Mouse (Mus musculus) stomach, embryonic 16.5 days (tissue): ENCODE data around the gene Slc44a3. TPM values are rescaled to one million over a fixed set of nuclear protein-coding genes. Genes with fewer than 3 reads are reported as not detected.

Experiments
- ATAC-seq: fragments of 200-750 bp; cut with Nextera tagmentation; 2 replicates; pipeline ENCODE4 v1.8.0; 2017; ENCODE audit warnings: moderate number of reproducible peaks, moderate TSS enrichment; ENCODE audit not compliant: insufficient read depth, low FRiP score
- H3K27ac ChIP-seq: fragments of 300-500 bp; sonication (generic); 2 replicates; pipeline ENCODE4 v1.5.1; 2014; ENCODE audit warnings: low read length
- H3K27me3 ChIP-seq: fragments of 300-500 bp; sonication (generic); 2 replicates; pipeline ENCODE4 v1.6.1; 2014; ENCODE audit warnings: low read length, control low read depth, mixed read lengths; ENCODE audit not compliant: control insufficient read depth, insufficient read depth
- H3K36me3 ChIP-seq: fragments of 300-500 bp; sonication (generic); 2 replicates; pipeline ENCODE4 v1.6.1; 2014; ENCODE audit warnings: low read length; ENCODE audit not compliant: control insufficient read depth, insufficient read depth
- H3K4me1 ChIP-seq: fragments of 300-500 bp; sonication (generic); 2 replicates; pipeline ENCODE4 v1.6.1; 2014; ENCODE audit warnings: low read length, control low read depth, mixed read lengths; ENCODE audit not compliant: control insufficient read depth, insufficient read depth
- H3K4me2 ChIP-seq: fragments of 300-500 bp; sonication (generic); 2 replicates; pipeline ENCODE4 v1.6.1; 2014; ENCODE audit warnings: low read depth, low read length, mixed read lengths
- H3K4me3 ChIP-seq: fragments of 300-500 bp; sonication (generic); replicated peaks from 2 replicates; pipeline ENCODE4 v1.5.1; 2014; ENCODE audit warnings: mild to moderate bottlenecking, low read length
- H3K9ac ChIP-seq: fragments of 300-500 bp; sonication (generic); 2 replicates; pipeline ENCODE4 v1.6.1; 2014; ENCODE audit warnings: low read length
- H3K9me3 ChIP-seq: fragments of 300-500 bp; sonication (generic); replicated peaks from 2 replicates; pipeline ENCODE4 v1.6.1; 2016; ENCODE audit warnings: low read length, control low read depth; ENCODE audit not compliant: control insufficient read depth
- WGBS: fragments of 180-500 bp; shearing (Covaris S2); extraction: QIAGEN DNeasy Blood & Tissue Kit; methylation state at CpG from one replicate; pipeline ENCODE4 v1.1.7; 2014; 5-methylcytosine and 5-hydroxymethylcytosine counted together
- polyA plus RNA-seq: library from polyadenylated mRNA; unstranded; fragments of >200 nt; fragmentation: Nextera tagmentation; extraction: Ambion mirVana; gene quantifications from 2 replicates; pipeline ENCODE4 v1.2.1, GENCODE M21; 2015

Slc44a3 gene
- polyA plus RNA-seq, 1 experiment from 2014 or later: 41.5 TPM

- peak; percentile 65 for ATAC-seq
Measured at GRCm38 (mm10) chr3:121433968-121434533, 98.2 kb downstream of the Slc44a3 start.

GRCm38 (mm10) chr3:121433359-121433758, 98.8 kb downstream of the Slc44a3 start:
- 71% methylated on average over 6 of the region's 6 CpGs for WGBS
- Histone ChIP-seq H3K4me1 (peaks cover 57% of the 10 kb centered on the region), H3K27ac (peak overlapping the region; percentile 43), H3K9ac (peak overlapping the region; percentile 7; the same call in 1 of the 2 replicates), H3K36me3 (no peaks in the 10 kb centered on the region), H3K4me3 (no peak overlapping the region), H3K4me2 (peak overlapping the region; percentile 3; the same call in 1 of the 2 replicates), H3K27me3 (no peaks in the 10 kb centered on the region), H3K9me3 (no peaks in the 10 kb centered on the region)
- ATAC-seq: no peak

More at GRCm38 (mm10) chr3:121433968-121434533, 98.2 kb downstream of the Slc44a3 start:
- peak overlapping the region; percentile 7; the same call in 1 of the 2 replicates for H3K9ac ChIP-seq
- no peaks in the 10 kb centered on the region for H3K36me3 ChIP-seq
- H3K4me2 ChIP-seq: peak overlapping the region; percentile 3; the same call in 1 of the 2 replicates
- H3K27ac ChIP-seq: peak overlapping the region; percentile 43
- WGBS: 27% methylated on average over 8 of the region's 8 CpGs
- H3K9me3 ChIP-seq: no peaks in the 10 kb centered on the region
- no peak overlapping the region for H3K4me3 ChIP-seq
- H3K4me1 ChIP-seq: peaks cover 59% of the 10 kb centered on the region
- H3K27me3 ChIP-seq: no peaks in the 10 kb centered on the region

GRCm38 (mm10) chr3:121430289-121430936, 101.8 kb downstream of the Slc44a3 start:
- peaks cover 45% of the 10 kb centered on the region for H3K4me1 ChIP-seq
- no peak for ATAC-seq
- no peaks in the 10 kb centered on the region for H3K27me3 ChIP-seq
- H3K4me3 ChIP-seq: no peak overlapping the region
- no peaks in the 10 kb centered on the region for H3K9me3 ChIP-seq
- peak overlapping the region; percentile 96; the same call in 1 of the 2 replicates for H3K4me2 ChIP-seq
- H3K9ac ChIP-seq: no peak overlapping the region
- peak overlapping the region; percentile 14; the same call in 1 of the 2 replicates for H3K27ac ChIP-seq
- no peaks in the 10 kb centered on the region for H3K36me3 ChIP-seq
- WGBS: 55% methylated on average over 7 of the region's 7 CpGs

- peak overlapping the region; percentile 85 for H3K4me3 ChIP-seq
- peak overlapping the region; percentile 27; the same call in 1 of the 2 replicates for H3K27ac ChIP-seq
- peak overlapping the region; percentile 96 for H3K4me2 ChIP-seq
- H3K36me3 ChIP-seq: no peaks in the 10 kb centered on the region
- H3K9me3 ChIP-seq: no peaks in the 10 kb centered on the region
- WGBS: 53% methylated on average over 3 of the region's 3 CpGs
- H3K4me1 ChIP-seq: peaks cover 38% of the 10 kb centered on the region
- H3K27me3 ChIP-seq: no peaks in the 10 kb centered on the region
- H3K9ac ChIP-seq: peak overlapping the region; percentile 35; the same call in 1 of the 2 replicates
- ATAC-seq: no peak
Measured at GRCm38 (mm10) chr3:121429469-121429868, 102.7 kb downstream of the Slc44a3 start.

GRCm38 (mm10) chr3:121428696-121429259, 103.4 kb downstream of the Slc44a3 start:
- H3K27me3 ChIP-seq: no peaks in the 10 kb centered on the region
- H3K9me3 ChIP-seq: no peaks in the 10 kb centered on the region
- no peaks in the 10 kb centered on the region for H3K36me3 ChIP-seq
- peak overlapping the region; percentile 95 for H3K9ac ChIP-seq
- ATAC-seq: no peak
- peak overlapping the region; percentile 99; the same call in 1 of the 2 replicates for H3K27ac ChIP-seq
- 45% methylated on average over 11 of the region's 11 CpGs for WGBS
- peaks cover 32% of the 10 kb centered on the region for H3K4me1 ChIP-seq
- H3K4me3 ChIP-seq: peak overlapping the region; percentile 85
- H3K4me2 ChIP-seq: peak overlapping the region; percentile 96

- ATAC-seq: no peak
- no peaks in the 10 kb centered on the region for H3K36me3 ChIP-seq
Measured at GRCm38 (mm10) chr3:121428230-121428629, 104.0 kb downstream of the Slc44a3 start.

GRCm38 (mm10) chr3:121427520-121427908, 104.7 kb downstream of the Slc44a3 start:
- peak overlapping the region; percentile 85 for H3K4me3 ChIP-seq
- ATAC-seq: peak; percentile 54; the same call in 1 of the 2 replicates
- WGBS: 1% methylated on average over 13 of the region's 13 CpGs

More at GRCm38 (mm10) chr3:121428230-121428629, 104.0 kb downstream of the Slc44a3 start:
- no peaks in the 10 kb centered on the region for H3K27me3 ChIP-seq
- no peaks in the 10 kb centered on the region for H3K9me3 ChIP-seq
- WGBS: 5% methylated on average over 8 of the region's 8 CpGs
- H3K4me2 ChIP-seq: peak overlapping the region; percentile 96
- H3K27ac ChIP-seq: peak overlapping the region; percentile 99
- H3K4me1 ChIP-seq: peaks cover 27% of the 10 kb centered on the region
- peak overlapping the region; percentile 95 for H3K9ac ChIP-seq
- H3K4me3 ChIP-seq: peak overlapping the region; percentile 85

GRCm38 (mm10) chr3:121426621-121427519, 105.3 kb downstream of the Slc44a3 start:
- H3K9me3 ChIP-seq: no peaks in the 10 kb centered on the region
- ATAC-seq: peak; percentile 77
- peaks cover 27% of the 10 kb centered on the region for H3K4me1 ChIP-seq
- H3K36me3 ChIP-seq: no peaks in the 10 kb centered on the region
- peak overlapping the region; percentile 85 for H3K4me3 ChIP-seq
- H3K27ac ChIP-seq: peak overlapping the region; percentile 99
- peak overlapping the region; percentile 95 for H3K9ac ChIP-seq
- WGBS: under 1% methylated on average over 92 of the region's 93 CpGs
- H3K4me2 ChIP-seq: peak overlapping the region; percentile 96
- H3K27me3 ChIP-seq: no peaks in the 10 kb centered on the region

More at GRCm38 (mm10) chr3:121427520-121427908, 104.7 kb downstream of the Slc44a3 start:
- peak overlapping the region; percentile 95 for H3K9ac ChIP-seq
- no peaks in the 10 kb centered on the region for H3K27me3 ChIP-seq
- no peaks in the 10 kb centered on the region for H3K9me3 ChIP-seq
- H3K36me3 ChIP-seq: no peaks in the 10 kb centered on the region
- peak overlapping the region; percentile 96 for H3K4me2 ChIP-seq
- H3K27ac ChIP-seq: peak overlapping the region; percentile 99
- H3K4me1 ChIP-seq: peaks cover 27% of the 10 kb centered on the region
